Mouse (Mus musculus) erythroblast, embryonic 14.5 days (primary cell): ENCODE measurements around the gene Rbl2.

Experiments
- GATA1 ChIP-seq: IDR thresholded peaks from 2 replicates; pipeline ENCODE4 v1.6.1; 2012; ENCODE audit warnings: low read length, inconsistent platforms, mixed read lengths
- TAL1 ChIP-seq: IDR thresholded peaks from 3 replicates; pipeline ENCODE4 v1.6.1; 2012; ENCODE audit warnings: low read length, inconsistent platforms, mixed read lengths

GRCm38 (mm10) chr8:91065179-91065578 is 4.7 kb upstream of the Rbl2 start:
- TF ChIP-seq TAL1 (no peak), GATA1 (no peak)
